Mouse (Mus musculus) ES-CJ7 (cell line): ENCODE results near the gene Avp.

Source experiments
- DNase-seq: peaks from one replicate; pipeline ENCODE4 v3.0.0; 2011; ENCODE audit warnings: low read depth, low spot score

Gene Avp

DNA sequence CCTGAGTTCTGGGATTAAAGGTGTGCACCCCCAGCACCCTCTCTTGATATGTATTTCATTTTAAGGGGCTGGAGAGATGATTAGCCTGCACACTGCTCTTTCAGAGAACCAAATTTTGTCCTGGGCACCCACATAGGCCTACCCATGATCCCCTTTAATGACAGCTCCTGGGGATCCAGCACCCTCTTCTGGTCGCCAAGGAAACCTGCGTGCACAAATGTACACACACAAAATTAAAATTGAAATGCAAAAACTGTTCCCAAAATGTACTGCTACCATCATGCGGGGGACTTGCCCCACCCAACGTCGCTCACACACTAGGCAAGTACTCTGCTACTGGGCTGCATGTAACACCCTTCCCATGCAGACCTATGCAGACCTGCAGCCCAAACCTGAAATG lies 7.4 kb downstream of the Avp start:
- DNase-seq: no peak

DNA sequence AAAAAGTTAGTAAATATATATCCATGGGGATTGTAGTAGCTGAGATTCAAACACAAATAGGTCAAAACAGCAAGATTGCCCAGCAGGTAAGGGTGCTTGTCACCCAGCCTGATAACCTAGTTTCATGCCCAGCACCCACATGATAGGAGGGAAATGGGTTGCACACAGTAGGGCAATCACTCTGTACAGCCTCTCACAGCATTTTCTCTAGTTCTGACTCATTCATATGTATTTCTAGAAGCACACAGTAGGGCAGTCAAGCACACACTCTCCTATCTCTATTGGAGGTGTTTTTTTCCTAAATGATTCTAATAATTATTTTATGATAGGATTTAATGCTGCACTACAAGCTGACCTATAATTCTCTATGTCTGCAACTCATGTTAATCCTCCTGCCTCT lies 12.4 kb downstream of the Avp start:
- DNase-seq: no peak

DNA sequence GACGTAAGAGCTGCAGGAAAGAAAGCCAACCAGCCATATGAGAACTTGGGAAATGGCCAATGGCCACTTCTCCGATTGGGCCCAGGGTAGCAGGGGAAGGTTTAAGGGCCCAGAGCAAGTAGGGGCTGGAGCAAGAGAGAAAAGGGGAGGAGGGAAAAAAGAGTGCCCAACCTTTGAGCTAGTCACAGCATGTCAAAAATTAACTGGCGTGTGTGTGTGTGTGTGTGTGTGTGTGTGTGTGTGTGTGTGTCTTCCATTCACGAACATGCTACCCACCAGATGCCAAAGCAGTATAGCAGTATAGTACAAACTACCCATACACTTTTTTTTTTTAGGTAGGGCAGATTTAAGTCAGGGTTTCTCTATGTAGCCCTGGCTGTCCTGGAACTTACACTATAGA lies 13.4 kb downstream of the Avp start:
- DNase-seq: no peak

DNA sequence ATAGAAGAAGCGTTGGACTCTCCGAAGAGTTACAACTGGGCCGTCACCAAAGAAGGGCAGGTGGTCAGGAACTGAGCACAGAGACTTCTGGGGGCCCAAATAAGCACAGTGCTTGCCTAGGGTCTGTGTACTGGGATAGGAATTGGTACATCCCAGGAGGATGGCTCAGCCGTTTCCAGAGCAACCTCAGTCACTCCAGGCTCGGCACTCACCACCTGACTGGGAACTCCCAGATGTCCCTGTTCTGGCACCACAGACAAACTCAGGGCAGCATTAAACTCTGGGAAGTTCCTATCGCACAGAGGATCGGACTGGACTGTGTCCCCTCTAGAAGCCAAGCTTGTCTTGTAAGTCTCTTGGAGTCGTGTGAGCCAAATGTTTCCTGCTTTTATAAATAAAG lies 17.4 kb downstream of the Avp start:
- no peak for DNase-seq

DNA sequence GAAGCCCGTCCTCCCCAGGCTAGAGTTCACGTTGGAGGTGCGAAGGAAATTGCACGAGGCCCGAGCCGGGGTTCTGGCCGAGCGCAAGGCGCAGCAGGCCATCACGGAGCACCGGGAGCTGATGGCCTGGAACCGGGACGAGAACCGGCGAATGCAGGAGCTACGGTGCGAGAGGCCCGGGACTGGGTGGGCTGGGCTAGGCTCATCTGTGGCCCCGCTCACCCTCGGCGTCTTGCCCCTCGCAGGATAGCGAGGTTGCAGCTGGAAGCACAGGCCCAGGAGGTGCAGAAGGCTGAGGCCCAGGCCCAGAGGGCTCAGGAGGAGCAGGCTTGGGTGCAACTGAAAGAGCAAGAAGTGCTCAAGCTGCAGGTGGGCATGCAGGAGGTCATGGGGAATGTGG lies 18.3 kb downstream of the Avp start:
- DNase-seq: no peak

DNA sequence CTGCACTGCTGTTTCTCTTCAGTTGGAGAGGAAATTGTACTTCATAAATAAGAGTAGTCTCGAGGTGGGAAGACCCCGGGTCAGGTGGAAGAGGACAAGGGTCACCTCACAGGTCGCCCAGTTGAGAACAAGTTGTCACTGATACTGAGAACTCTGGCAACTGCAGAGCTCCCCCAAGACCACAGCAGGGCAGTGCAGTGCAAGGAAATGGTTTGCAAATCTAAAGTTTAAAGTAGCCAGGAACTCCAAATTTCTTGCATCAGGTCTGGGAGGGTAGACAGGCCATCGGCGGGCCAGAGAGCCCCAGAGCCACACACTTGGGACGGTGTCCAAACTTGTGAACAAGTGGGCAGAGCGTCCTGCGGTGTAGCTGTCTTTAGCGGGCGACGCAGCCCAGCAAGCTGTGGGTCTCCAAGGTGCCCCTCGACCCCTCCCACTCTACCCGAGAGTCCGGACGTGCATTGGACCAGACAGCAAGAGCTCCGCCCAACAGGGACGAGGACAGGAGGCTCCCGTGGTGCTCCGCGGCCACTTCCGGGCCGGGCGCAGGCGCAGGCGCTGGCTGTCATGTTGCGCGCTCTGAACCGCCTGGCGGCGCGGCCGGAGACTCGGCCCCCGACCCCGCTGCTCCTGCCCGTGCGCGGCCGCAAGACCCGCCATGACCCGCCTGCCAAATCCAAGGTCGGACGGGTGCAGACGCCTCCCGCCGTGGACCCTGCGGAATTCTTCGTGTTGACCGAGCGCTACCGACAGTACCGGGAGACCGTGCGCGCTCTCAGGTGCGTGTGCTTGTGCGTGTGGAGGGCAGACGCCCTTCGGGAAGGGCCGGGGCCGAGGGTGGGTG lies 18.9 kb downstream of the Avp start, which contains the start of gene Mrps26:
TSS of gene Mrps26 (plus strand) at position 531 of the 844 bp plus-strand sequence.
- DNase-seq: peak; percentile 95

DNA sequence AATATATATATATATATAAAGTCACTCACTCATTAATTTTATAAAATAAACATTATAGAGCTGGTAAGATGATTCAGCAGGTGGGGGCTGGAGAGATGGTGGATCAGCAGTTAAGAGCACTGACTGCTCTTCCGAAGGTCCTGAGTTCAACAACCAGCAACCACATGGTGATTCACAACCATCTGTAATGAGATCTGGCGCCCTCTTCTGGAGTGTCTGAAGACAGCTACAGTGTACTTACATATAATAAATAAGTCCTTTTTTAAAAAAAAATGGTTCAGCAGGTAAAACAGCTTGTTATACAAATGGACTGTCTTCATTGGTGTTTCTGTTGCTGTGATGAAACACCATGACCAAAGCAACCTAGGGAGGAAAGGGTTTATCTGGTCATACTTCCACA lies 24.3 kb downstream of the Avp start:
- no peak for DNase-seq

DNA sequence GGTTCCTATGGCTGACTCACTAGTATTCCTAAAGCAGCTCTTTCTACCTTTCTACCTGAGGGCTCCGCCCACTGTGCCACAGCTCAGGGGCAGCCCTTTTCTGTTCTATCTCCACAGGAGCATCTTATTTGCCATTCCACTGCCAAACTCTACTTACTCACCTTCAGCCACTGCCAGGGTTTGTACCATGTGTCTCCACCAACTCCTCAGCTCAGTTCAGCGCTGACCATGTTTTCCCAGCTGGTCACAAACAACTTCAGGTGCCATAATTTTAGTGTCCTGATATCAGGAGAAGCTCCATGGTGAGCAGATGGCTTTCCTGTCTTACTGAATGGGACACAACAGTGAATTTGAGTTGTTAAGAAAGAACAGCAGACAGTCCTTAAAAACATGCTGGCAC lies 24.9 kb downstream of the Avp start:
- no peak for DNase-seq

DNA sequence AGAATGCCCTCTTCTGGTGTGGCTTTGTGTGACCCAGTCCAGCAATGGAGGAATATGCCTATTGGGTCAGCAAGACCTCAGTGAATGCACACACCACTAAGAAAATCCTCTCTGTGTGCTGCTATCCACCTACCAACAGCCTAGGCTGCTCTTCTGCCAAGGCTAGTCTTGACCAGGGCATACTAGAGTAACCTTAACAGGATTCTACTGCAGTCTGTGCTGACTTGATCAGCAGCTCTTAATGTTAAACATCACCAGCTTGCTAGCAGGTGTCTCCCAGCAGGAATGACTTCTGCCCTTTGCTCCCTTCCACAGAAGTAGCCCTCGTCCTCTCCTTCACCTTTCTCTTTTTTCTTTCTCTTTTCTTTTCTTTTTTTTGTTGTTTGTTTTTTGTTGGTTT lies 26.1 kb downstream of the Avp start:
- no peak for DNase-seq

DNA sequence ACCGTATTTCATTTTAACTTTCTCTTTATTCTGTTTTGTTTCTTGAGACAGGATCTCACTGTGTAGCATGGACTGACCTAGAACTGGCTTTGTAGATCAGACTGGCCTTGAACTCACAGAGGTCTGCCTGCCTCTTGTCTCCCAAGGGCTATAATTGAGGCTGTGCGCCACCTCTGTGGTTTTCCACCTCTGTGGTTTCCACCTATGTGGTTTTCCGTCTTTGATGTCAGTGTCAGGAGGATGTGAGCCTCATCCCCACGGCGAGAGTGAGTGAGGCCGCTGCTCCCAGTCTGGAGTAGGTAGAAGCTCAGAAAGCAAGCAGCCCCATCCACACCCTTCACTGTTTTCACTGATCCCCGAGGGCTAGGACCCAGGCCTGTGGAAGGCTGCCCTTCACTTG lies 27.5 kb downstream of the Avp start:
- DNase-seq: no peak

DNA sequence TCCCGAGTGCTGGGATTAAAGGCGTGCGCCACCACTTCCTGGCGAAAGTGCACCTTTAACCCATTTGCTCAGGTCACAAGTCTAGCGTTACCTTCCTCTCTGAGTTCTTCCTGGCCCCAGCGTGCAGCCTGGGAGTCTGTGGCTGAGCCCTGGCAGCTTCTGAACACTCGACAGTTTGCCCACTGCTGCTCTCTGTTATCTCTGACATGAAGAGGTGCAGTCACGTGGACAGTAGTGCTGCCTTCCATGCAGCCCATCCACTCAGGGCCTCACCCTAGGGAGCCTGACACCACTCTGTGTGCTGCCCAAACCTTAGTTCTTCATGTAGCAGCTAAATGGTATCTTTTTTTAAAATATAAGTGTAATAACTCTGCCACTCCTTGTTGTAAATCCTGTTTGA lies 35.4 kb downstream of the Avp start:
- DNase-seq: no peak

DNA sequence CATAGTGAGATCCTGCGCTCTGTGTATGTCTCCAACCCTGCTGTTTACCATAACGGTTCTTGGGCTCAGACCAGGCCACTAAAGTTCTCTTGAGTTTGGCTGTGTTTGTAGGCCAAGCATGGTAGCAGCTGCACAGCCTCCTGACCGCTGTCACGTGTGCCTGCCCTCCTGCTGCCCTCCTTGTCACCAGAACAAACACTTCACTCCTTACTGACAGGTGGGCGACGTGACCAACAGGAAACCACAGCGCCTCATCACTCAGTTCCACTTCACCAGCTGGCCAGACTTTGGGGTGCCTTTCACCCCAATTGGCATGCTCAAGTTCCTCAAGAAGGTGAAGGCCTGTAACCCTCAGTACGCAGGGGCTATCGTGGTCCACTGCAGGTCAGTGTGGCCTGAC lies 42.1 kb downstream of the Avp start:
- DNase-seq: no peak

DNA sequence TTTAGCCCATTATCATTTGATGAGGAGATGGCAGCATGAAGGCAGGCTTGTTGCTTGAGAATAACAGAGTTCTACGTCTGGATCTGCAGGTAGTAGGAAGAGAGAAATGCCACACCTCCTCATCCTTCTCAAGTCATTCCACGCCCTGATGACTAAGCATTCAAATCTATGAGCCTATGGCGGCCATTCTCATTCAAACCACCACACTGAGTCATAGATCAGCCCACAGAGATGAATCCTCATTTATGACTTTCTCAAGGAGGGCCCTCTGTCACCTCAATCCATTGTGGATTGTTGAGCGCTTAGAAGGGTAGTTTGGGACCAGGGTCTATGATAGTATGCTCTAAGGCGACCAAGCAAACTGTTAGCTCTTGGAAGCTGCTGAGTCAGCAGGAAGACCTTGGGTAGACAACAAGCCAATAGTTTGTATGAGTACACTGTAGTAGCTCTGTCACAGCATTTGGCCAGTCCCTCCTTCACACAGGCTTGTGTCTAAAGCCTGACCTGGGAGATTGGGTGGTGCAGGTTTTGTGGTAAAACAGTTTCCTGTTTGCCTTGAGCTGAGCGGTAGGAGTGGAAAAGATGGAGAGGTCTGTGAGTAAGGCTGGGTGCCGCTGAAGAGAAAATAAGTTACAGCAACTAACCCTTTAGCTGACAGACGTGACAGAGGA lies 43.3 kb downstream of the Avp start:
- DNase-seq: no peak

DNA sequence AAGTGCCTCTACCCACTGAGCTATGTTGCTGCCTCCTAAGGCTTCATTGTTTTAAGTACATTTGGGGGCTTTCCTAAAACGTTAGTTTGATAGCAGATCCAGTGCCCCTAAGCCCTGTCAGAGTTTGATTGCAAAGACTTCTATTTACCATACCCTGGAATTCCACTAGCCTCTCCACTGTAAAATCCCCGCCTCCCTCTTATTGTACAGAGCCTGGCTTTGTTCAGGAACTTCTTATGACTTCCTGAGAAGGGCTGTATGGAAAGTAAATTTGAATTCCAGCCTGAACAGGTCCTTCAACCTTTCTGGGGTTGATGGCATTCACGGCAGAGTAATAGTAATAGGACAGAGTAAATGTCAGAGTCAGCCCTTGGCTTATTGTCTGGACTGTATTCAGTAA lies 45.5 kb downstream of the Avp start:
- no peak for DNase-seq

DNA sequence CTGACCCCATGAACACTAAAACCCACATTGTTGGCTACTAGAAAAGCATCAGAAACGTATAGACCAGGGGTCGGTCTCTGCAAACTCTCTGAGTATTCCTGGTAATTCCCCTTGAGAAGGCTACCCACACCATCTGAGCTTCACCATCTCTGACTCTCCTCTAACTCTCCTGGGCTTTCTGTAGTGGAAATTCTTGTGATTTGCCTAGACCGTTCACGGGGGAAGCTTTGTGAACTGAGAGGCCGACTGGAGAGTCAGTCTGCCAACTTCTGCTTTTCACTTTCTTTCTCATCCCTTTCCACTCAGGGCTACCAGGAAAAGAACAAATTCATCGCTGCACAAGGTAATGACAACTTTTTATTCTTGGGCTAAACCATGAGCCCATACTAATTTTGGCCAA lies 47.3 kb downstream of the Avp start:
- no peak for DNase-seq

DNA sequence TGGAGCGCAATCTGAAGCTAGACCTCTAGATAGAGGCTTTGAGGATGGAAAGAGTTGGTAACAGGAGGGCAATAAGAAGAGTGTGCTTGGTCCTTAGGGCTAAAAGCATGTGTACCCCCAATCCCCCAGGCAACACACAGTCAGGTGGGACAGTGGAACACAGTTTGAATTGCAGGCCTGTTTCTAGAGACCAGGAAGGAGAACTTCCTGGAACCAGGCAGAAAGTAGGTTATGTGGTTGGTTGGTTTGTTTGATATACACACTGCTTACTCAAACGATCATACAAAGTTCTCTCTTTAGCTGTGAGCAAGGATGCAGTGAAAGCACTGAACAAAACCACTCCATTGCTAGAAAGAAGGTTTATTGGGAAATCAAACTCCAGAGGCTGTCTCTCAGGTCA lies 50.2 kb downstream of the Avp start:
- DNase-seq: no peak
